Mouse (Mus musculus) olfactory bulb, adult 2 months (tissue): ENCODE data around the gene C1rl.

Source experiments
- CTCF ChIP-seq: fragments of 200-500 bp; IDR thresholded peaks from 2 replicates; pipeline ENCODE4 v1.5.1; 2012; ENCODE audit warnings: low read depth, mild to moderate bottlenecking, low read length, moderate library complexity; ENCODE audit not compliant: insufficient read depth
- POLR2A ChIP-seq: fragments of 200-500 bp; IDR thresholded peaks from 2 replicates; pipeline ENCODE4 v1.6.1; 2012; ENCODE audit warnings: mild to moderate bottlenecking, low read depth, low read length, moderate library complexity; ENCODE audit not compliant: insufficient read depth

GRCm38 (mm10) chr6:124448186-124448852, 44.6 kb upstream of the C1rl start:
- TF ChIP-seq POLR2A: no peak
- no peak for TF ChIP-seq CTCF
